Mouse (Mus musculus): ENCODE measurements around the gene Dsn1. TPM values are rescaled to one million over a fixed set of nuclear protein-coding genes. Genes with fewer than 3 reads are reported as not detected.

The Dsn1 gene
- polyA plus RNA-seq, 2 experiments = 30.2 to 32.9 TPM

GRCm38 (mm10) chr2:157045932-157046331 is 39.0 kb upstream of the Dsn1 start:
- DNase-seq (ENCODE audit: low spot score) = no peak
- H3K4me2 ChIP-seq (replicated peaks; ENCODE audit: low read depth, low read length, severe bottlenecking) = no peak overlapping the region
- no peaks in the 10 kb centered on the region for H3K27me3 ChIP-seq (ENCODE audit: control insufficient read depth, insufficient read depth, low read length)
- 86% methylated on average over 2 of the region's 2 CpGs for WGBS
- no peaks in the 10 kb centered on the region for H3K4me1 ChIP-seq (ENCODE audit: control insufficient read depth, insufficient read depth, low read length)
- no peak overlapping the region for H3K4me3 ChIP-seq (replicated peaks; ENCODE audit: low read length)
- peaks cover 74% of the 10 kb centered on the region for H3K36me3 ChIP-seq (ENCODE audit: control insufficient read depth, insufficient read depth, low read length)
- ATAC-seq (ENCODE audit: low FRiP score, low read depth) = no peak
- H3K9me3 ChIP-seq (ENCODE audit: control insufficient read depth, low read length) = peaks cover 4% of the 10 kb centered on the region; the same call in 1 of the 2 replicates
- H3K9ac ChIP-seq (ENCODE audit: low read depth, low read length, severe bottlenecking) = no peak overlapping the region
- no peak for TF ChIP-seq POLR2A (IDR thresholded peaks at IDR 0.05; ENCODE audit: borderline replicate concordance, extremely low read depth, insufficient read depth, insufficient read length)
- H3K27ac ChIP-seq (replicated peaks; ENCODE audit: low read depth, low read length) = no peak overlapping the region

GRCm38 (mm10) chr2:157043987-157044386 is 37.0 kb upstream of the Dsn1 start:
- no peaks in the 10 kb centered on the region for H3K4me1 ChIP-seq (ENCODE audit: control insufficient read depth, insufficient read depth, low read length)
- no peak overlapping the region for H3K4me3 ChIP-seq (replicated peaks; ENCODE audit: low read length)
- TF ChIP-seq POLR2A (IDR thresholded peaks at IDR 0.05; ENCODE audit: borderline replicate concordance, extremely low read depth, insufficient read depth, insufficient read length) = no peak
- no peaks in the 10 kb centered on the region for H3K27me3 ChIP-seq (ENCODE audit: control insufficient read depth, insufficient read depth, low read length)
- H3K36me3 ChIP-seq (ENCODE audit: control insufficient read depth, insufficient read depth, low read length) = peaks cover 76% of the 10 kb centered on the region
- DNase-seq (ENCODE audit: low spot score) = no peak
- H3K9me3 ChIP-seq (ENCODE audit: control insufficient read depth, low read length) = peaks cover 4% of the 10 kb centered on the region; the same call in 1 of the 2 replicates
- no peak overlapping the region for H3K27ac ChIP-seq (replicated peaks; ENCODE audit: low read depth, low read length)
- H3K4me2 ChIP-seq (replicated peaks; ENCODE audit: low read depth, low read length, severe bottlenecking) = no peak overlapping the region
- no peak for ATAC-seq (ENCODE audit: low FRiP score, low read depth)
- H3K9ac ChIP-seq (ENCODE audit: low read depth, low read length, severe bottlenecking) = no peak overlapping the region

GRCm38 (mm10) chr2:157043556-157043955 is 36.6 kb upstream of the Dsn1 start:
- ATAC-seq (ENCODE audit: low FRiP score, low read depth) (no peak), DNase-seq (ENCODE audit: low spot score) (no peak)
- no peaks in the 10 kb centered on the region for H3K27me3 ChIP-seq (ENCODE audit: control insufficient read depth, insufficient read depth, low read length)
- H3K4me1 ChIP-seq (ENCODE audit: control insufficient read depth, insufficient read depth, low read length) = no peaks in the 10 kb centered on the region
- H3K27ac ChIP-seq (replicated peaks; ENCODE audit: low read depth, low read length) = no peak overlapping the region
- peaks cover 4% of the 10 kb centered on the region; the same call in 1 of the 2 replicates for H3K9me3 ChIP-seq (ENCODE audit: control insufficient read depth, low read length)
- H3K4me3 ChIP-seq (replicated peaks; ENCODE audit: low read length) = no peak overlapping the region
- 83% methylated on average over 8 of the region's 8 CpGs for WGBS
- H3K36me3 ChIP-seq (ENCODE audit: control insufficient read depth, insufficient read depth, low read length) = peaks cover 79% of the 10 kb centered on the region
- TF ChIP-seq POLR2A (IDR thresholded peaks at IDR 0.05; ENCODE audit: borderline replicate concordance, extremely low read depth, insufficient read depth, insufficient read length) = no peak
- H3K9ac ChIP-seq (ENCODE audit: low read depth, low read length, severe bottlenecking) = no peak overlapping the region
- no peak overlapping the region for H3K4me2 ChIP-seq (replicated peaks; ENCODE audit: low read depth, low read length, severe bottlenecking)

GRCm38 (mm10) chr2:157041421-157041820 is 34.5 kb upstream of the Dsn1 start:
- TF ChIP-seq POLR2A (IDR thresholded peaks at IDR 0.05; ENCODE audit: borderline replicate concordance, extremely low read depth, insufficient read depth, insufficient read length) = no peak
- Histone ChIP-seq H3K9me3 (ENCODE audit: control insufficient read depth, low read length) (peaks cover 4% of the 10 kb centered on the region; the same call in 1 of the 2 replicates), H3K4me3 (replicated peaks; ENCODE audit: low read length) (no peak overlapping the region), H3K36me3 (ENCODE audit: control insufficient read depth, insufficient read depth, low read length) (peaks cover 87% of the 10 kb centered on the region), H3K27ac (replicated peaks; ENCODE audit: low read depth, low read length) (no peak overlapping the region), H3K4me1 (ENCODE audit: control insufficient read depth, insufficient read depth, low read length) (no peaks in the 10 kb centered on the region), H3K27me3 (ENCODE audit: control insufficient read depth, insufficient read depth, low read length) (no peaks in the 10 kb centered on the region), H3K4me2 (replicated peaks; ENCODE audit: low read depth, low read length, severe bottlenecking) (no peak overlapping the region), H3K9ac (ENCODE audit: low read depth, low read length, severe bottlenecking) (no peak overlapping the region)
- DNase-seq (ENCODE audit: low spot score) = no peak
- no peak for ATAC-seq (ENCODE audit: low FRiP score, low read depth)
- 92% methylated on average over 7 of the region's 7 CpGs for WGBS

- H3K36me3 ChIP-seq (ENCODE audit: control insufficient read depth, insufficient read depth, low read length) = peaks cover 87% of the 10 kb centered on the region
- no peak for DNase-seq (ENCODE audit: low spot score)
- H3K27me3 ChIP-seq (ENCODE audit: control insufficient read depth, insufficient read depth, low read length) = no peaks in the 10 kb centered on the region
- WGBS = 88% methylated on average over 17 of the region's 17 CpGs
- no peak overlapping the region for H3K4me3 ChIP-seq (replicated peaks; ENCODE audit: low read length)
- no peak for TF ChIP-seq POLR2A (IDR thresholded peaks at IDR 0.05; ENCODE audit: borderline replicate concordance, extremely low read depth, insufficient read depth, insufficient read length)
- H3K9ac ChIP-seq (ENCODE audit: low read depth, low read length, severe bottlenecking) = no peak overlapping the region
- no peak for ATAC-seq (ENCODE audit: low FRiP score, low read depth)
- no peak overlapping the region for H3K27ac ChIP-seq (replicated peaks; ENCODE audit: low read depth, low read length)
- H3K4me1 ChIP-seq (ENCODE audit: control insufficient read depth, insufficient read depth, low read length) = no peaks in the 10 kb centered on the region
- H3K4me2 ChIP-seq (replicated peaks; ENCODE audit: low read depth, low read length, severe bottlenecking) = no peak overlapping the region
- peaks cover 4% of the 10 kb centered on the region; the same call in 1 of the 2 replicates for H3K9me3 ChIP-seq (ENCODE audit: control insufficient read depth, low read length)
Measured at GRCm38 (mm10) chr2:157040649-157041046, 33.7 kb upstream of the Dsn1 start.

Measured in limb, embryonic 14.5 days (tissue).